In genomic region chr11:20603066-20603812, GRCm38 (mm10) we compare ENCODE assay signal across 8 mouse cellular contexts.
DNase-seq lines count a peak whose midpoint lies in the region; ATAC-seq and TF ChIP-seq lines count a peak whose summit lies in the region.

No protein-coding gene starts in this region.

- H3K27ac ChIP-seq in cerebellum, adult 2 months (ENCODE audit: insufficient read depth, low read length) = no peak overlapping the region
- peak overlapping the region; percentile 65 for H3K27ac ChIP-seq in heart, embryonic 15.5 days
- peak overlapping the region; percentile 78 for H3K27ac ChIP-seq in neural tube, embryonic 14.5 days (ENCODE audit: low read depth, low read length)

- H3K9me3 ChIP-seq in heart, embryonic 15.5 days (replicated peaks) = no peaks in the 10 kb centered on the region
- H3K9me3 ChIP-seq in neural tube, embryonic 14.5 days (ENCODE audit: control insufficient read depth, low read length) = no peaks in the 10 kb centered on the region

- no peak for ATAC-seq in heart, embryonic 15.5 days (replicated peaks; ENCODE audit: insufficient number of reproducible peaks, insufficient read depth, low FRiP score, low read depth)
- peak; percentile 87 for ATAC-seq in neural tube, embryonic 14.5 days (ENCODE audit: low read depth)

- H3K4me3 ChIP-seq in cerebellum, adult 2 months (replicated peaks; ENCODE audit: insufficient read depth, low read depth, low read length) = no peak overlapping the region
- H3K4me3 ChIP-seq in heart, embryonic 15.5 days = peak overlapping the region; percentile 19
- no peak overlapping the region; the same call in 1 of the 2 replicates for H3K4me3 ChIP-seq in neural tube, embryonic 14.5 days (ENCODE audit: low read depth, low read length)

- no peaks in the 10 kb centered on the region for H3K36me3 ChIP-seq in heart, embryonic 15.5 days
- H3K36me3 ChIP-seq in neural tube, embryonic 14.5 days (ENCODE audit: control insufficient read depth, insufficient read depth, low read length) = no peaks in the 10 kb centered on the region

- H3K27me3 ChIP-seq in cerebellum, adult 2 months (ENCODE audit: control insufficient read depth, insufficient read depth, low read length) = no peaks in the 10 kb centered on the region
- no peaks in the 10 kb centered on the region for H3K27me3 ChIP-seq in heart, embryonic 15.5 days
- H3K27me3 ChIP-seq in neural tube, embryonic 14.5 days (ENCODE audit: control insufficient read depth, insufficient read depth, low read length) = no peaks in the 10 kb centered on the region

- no peak for TF ChIP-seq CTCF in cerebellum, adult 2 months (IDR thresholded peaks at IDR 0.05; ENCODE audit: borderline replicate concordance, insufficient read depth, low read depth, low read length)

- 37% methylated on average over 24 of the region's 24 CpGs for WGBS in cerebellum, adult 2 months
- WGBS in heart, embryonic 15.5 days = 30% methylated on average over 24 of the region's 24 CpGs
- 13% methylated on average over 24 of the region's 24 CpGs for WGBS in neural tube, embryonic 14.5 days

- DNase-seq in cerebellum, adult 2 months = peak; percentile 18 to 45
- DNase-seq in cerebellum, adult 11-12 months = no peak
- peak; percentile 52 to 60 for DNase-seq in cerebellum, postnatal 14 days
- peak; percentile 26 to 41 for DNase-seq in layer of hippocampus, postnatal 36 days
- DNase-seq in spleen, postnatal 36 days (ENCODE audit: low spot score in 2 of 2) = no peak
- DNase-seq in frontal cortex, postnatal 14 days (ENCODE audit: low spot score in 2 of 2) = no peak

- TF ChIP-seq POLR2A in cerebellum, adult 2 months (IDR thresholded peaks at IDR 0.05; ENCODE audit: borderline replicate concordance, insufficient read depth, low read length) = no peak

- peak overlapping the region; percentile 23; the same call in 1 of the 2 replicates for H3K9ac ChIP-seq in heart, embryonic 15.5 days
- H3K9ac ChIP-seq in neural tube, embryonic 14.5 days (replicated peaks; ENCODE audit: low read depth, low read length) = peak overlapping the region; percentile 50

- H3K4me2 ChIP-seq in heart, embryonic 15.5 days = peak overlapping the region; percentile 49
- peak overlapping the region; percentile 41; the same call in 1 of the 2 replicates for H3K4me2 ChIP-seq in neural tube, embryonic 14.5 days (ENCODE audit: low read depth, low read length)

- H3K4me1 ChIP-seq in cerebellum, adult 2 months (ENCODE audit: control insufficient read depth, insufficient read depth, low read length) = no peaks in the 10 kb centered on the region; the same call in 1 of the 2 replicates
- peaks cover 24% of the 10 kb centered on the region for H3K4me1 ChIP-seq in heart, embryonic 15.5 days (replicated peaks)
- H3K4me1 ChIP-seq in neural tube, embryonic 14.5 days (ENCODE audit: control insufficient read depth, insufficient read depth, low read length) = peaks cover 10% of the 10 kb centered on the region; the same call in 1 of the 2 replicates

Comparison
In these comparisons a context has a peak if more than half of its experiments do, and no peak if none do; other contexts are left out.
1. DNase-seq: peak in cerebellum, adult 2 months (2 of 2), cerebellum, postnatal 14 days (2 of 2) and layer of hippocampus, postnatal 36 days (2 of 2); none in cerebellum, adult 11-12 months (single experiment), spleen, postnatal 36 days (0 of 2) and frontal cortex, postnatal 14 days (0 of 2).